In the genomic region with DNA sequence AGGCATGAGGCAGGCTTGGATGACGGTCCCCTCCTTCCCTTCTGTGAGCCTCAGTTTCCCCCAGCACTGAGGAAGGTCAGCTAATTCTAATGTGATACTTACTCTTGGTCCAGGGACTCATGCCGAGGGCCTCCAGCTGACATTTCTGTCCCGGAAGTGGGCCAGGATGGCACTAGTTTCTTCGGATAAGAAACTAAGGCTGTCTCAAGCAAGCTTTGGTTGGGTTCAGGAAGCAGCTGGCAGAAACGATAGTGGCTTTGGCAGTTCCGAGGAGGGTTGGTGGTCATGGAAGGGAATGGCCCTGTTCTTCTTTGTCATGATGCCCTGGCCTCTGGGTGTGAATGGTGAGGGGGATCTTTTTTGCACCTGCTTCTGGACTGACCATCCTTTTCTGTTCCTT, we compare ENCODE assay signal across 7 mouse cellular contexts. TPM values are rescaled to one million over a fixed set of nuclear protein-coding genes. Genes with fewer than 3 reads are reported as not detected.
DNase-seq lines count a peak whose midpoint lies in the region; ATAC-seq and TF ChIP-seq lines count a peak whose summit lies in the region.

No protein-coding gene starts in this region.

- TF ChIP-seq POLR2A in spleen, adult 2 months (IDR thresholded peaks at IDR 0.05; ENCODE audit: low read depth, low read length), result no peak
- no peak for TF ChIP-seq POLR2A in embryonic fibroblast, embryonic 13.5 days (IDR thresholded peaks at IDR 0.05; ENCODE audit: low read depth, low read length)
- no peak for TF ChIP-seq POLR2A in small intestine, adult 2 months (IDR thresholded peaks at IDR 0.05; ENCODE audit: low read depth, low read length)

- no peaks in the 10 kb centered on the region for H3K27me3 ChIP-seq in spleen, adult 2 months (ENCODE audit: control insufficient read depth, insufficient read depth, low read length)
- H3K27me3 ChIP-seq in limb, embryonic 13.5 days, result no peaks in the 10 kb centered on the region
- no peaks in the 10 kb centered on the region for H3K27me3 ChIP-seq in small intestine, adult 2 months (ENCODE audit: control insufficient read depth, insufficient read depth, low read length)

- no peak for TF ChIP-seq CTCF in spleen, adult 2 months (IDR thresholded peaks at IDR 0.05; ENCODE audit: extremely low read depth, insufficient read depth, insufficient read length, insufficient replicate concordance)
- TF ChIP-seq CTCF in embryonic fibroblast, embryonic 13.5 days (IDR thresholded peaks at IDR 0.05; ENCODE audit: borderline replicate concordance, insufficient read depth, low read length), result no peak
- TF ChIP-seq CTCF in small intestine, adult 2 months (IDR thresholded peaks at IDR 0.05; ENCODE audit: extremely low read depth, insufficient read length, insufficient replicate concordance, low read depth, low read length), result no peak

- H3K36me3 ChIP-seq in spleen, adult 2 months (ENCODE audit: control insufficient read depth, insufficient read depth, low read length), result peaks cover 20% of the 10 kb centered on the region
- H3K36me3 ChIP-seq in limb, embryonic 13.5 days, result peaks cover 44% of the 10 kb centered on the region
- H3K36me3 ChIP-seq in small intestine, adult 2 months (ENCODE audit: control insufficient read depth, insufficient read depth, low read length), result peaks cover 22% of the 10 kb centered on the region; the same call in 1 of the 2 replicates

- peak overlapping the region; percentile 96 for H3K4me2 ChIP-seq in limb, embryonic 13.5 days (replicated peaks)

- ATAC-seq in limb, embryonic 13.5 days (ENCODE audit: low FRiP score, low read depth), result no peak

- no peak overlapping the region for H3K27ac ChIP-seq in spleen, adult 2 months (ENCODE audit: insufficient read depth, low read length)
- H3K27ac ChIP-seq in embryonic fibroblast, embryonic 13.5 days (ENCODE audit: insufficient read depth, low read length), result no peak overlapping the region
- H3K27ac ChIP-seq in limb, embryonic 13.5 days, result no peak overlapping the region
- H3K27ac ChIP-seq in small intestine, adult 2 months (ENCODE audit: insufficient read depth, low read depth, low read length), result no peak overlapping the region

- H3K9ac ChIP-seq in limb, embryonic 13.5 days, result peak overlapping the region; percentile 86

- H3K4me3 ChIP-seq in spleen, adult 2 months (ENCODE audit: extremely low read depth, insufficient read depth, insufficient read length), result peak overlapping the region; percentile 73; the same call in 1 of the 2 replicates
- H3K4me3 ChIP-seq in embryonic fibroblast, embryonic 13.5 days (ENCODE audit: insufficient read depth, low read length), result peak overlapping the region; percentile 92
- H3K4me3 ChIP-seq in limb, embryonic 13.5 days, result peak overlapping the region; percentile 87
- H3K4me3 ChIP-seq in small intestine, adult 2 months (ENCODE audit: low read depth, low read length), result peak overlapping the region; percentile 39

- WGBS in spleen, adult 2 months, result 8% methylated on average over 6 of the region's 6 CpGs
- 61% methylated on average over 6 of the region's 6 CpGs for WGBS in limb, embryonic 13.5 days
- 17% methylated on average over 6 of the region's 6 CpGs for WGBS in small intestine, adult 2 months

- DNase-seq in spleen, adult 2 months (ENCODE audit: low read depth in 1 of 2, low spot score in 2 of 2), result no peak
- DNase-seq in spleen, adult 12 weeks (ENCODE audit: low spot score), result no peak
- no peak for DNase-seq in urinary bladder, postnatal 4 days (ENCODE audit: low spot score in 2 of 2)
- no peak for DNase-seq in adrenal gland, postnatal 14 days

- no peaks in the 10 kb centered on the region for H3K9me3 ChIP-seq in limb, embryonic 13.5 days

- H3K4me1 ChIP-seq in spleen, adult 2 months (ENCODE audit: control insufficient read depth, insufficient read depth, insufficient read length), result peaks cover 6% of the 10 kb centered on the region; the same call in 1 of the 2 replicates
- H3K4me1 ChIP-seq in embryonic fibroblast, embryonic 13.5 days (ENCODE audit: control insufficient read depth, insufficient read depth, low read length), result peaks cover 5% of the 10 kb centered on the region; the same call in 1 of the 2 replicates
- peaks cover 31% of the 10 kb centered on the region for H3K4me1 ChIP-seq in limb, embryonic 13.5 days
- peaks cover 16% of the 10 kb centered on the region for H3K4me1 ChIP-seq in small intestine, adult 2 months (ENCODE audit: control insufficient read depth, insufficient read depth, insufficient read length, low read length)

RNA-seq across cellular contexts. Expression of a gene that starts 1.1 kb away (rescaled TPM):
- 50.4 and 68.4 TPM in 2 replicates for polyA plus RNA-seq in spleen, adult 2 months (2012; rRNA removed)
- polyA plus RNA-seq in embryonic fibroblast, embryonic 13.5 days (2011; ENCODE audit: insufficient read length, low read depth, missing spikeins), result 11.3 and 11.6 TPM in 2 replicates
- 31.8 and 34.4 TPM in 2 replicates for polyA plus RNA-seq in limb, embryonic 13.5 days (2015; fragmentation: Nextera tagmentation; extraction: Ambion mirVana)
- polyA plus RNA-seq in small intestine, adult 2 months (2012; rRNA removed), result 66.8 and 80.1 TPM in 2 replicates
- 52.4 and 53.9 TPM in 2 replicates for total RNA-seq in adrenal gland, postnatal 14 days (2021)

Comparison
In these comparisons a context has a peak if more than half of its experiments do, and no peak if none do; other contexts are left out.
1. H3K4me3 ChIP-seq: peak in every context shown above with its lines; median percentile 92 in embryonic fibroblast, embryonic 13.5 days; 87 in limb, embryonic 13.5 days; 73 in spleen, adult 2 months; 39 in small intestine, adult 2 months.